Mouse (Mus musculus) limb, embryonic 11.5 days (tissue): ENCODE data around the gene Fbxo9. TPM values are rescaled to one million over a fixed set of nuclear protein-coding genes. Genes with fewer than 3 reads are reported as not detected.

Experiments used
- ATAC-seq: fragments of 200-750 bp; cut with Nextera tagmentation; 2 replicates; pipeline ENCODE4 v1.8.0; 2017; ENCODE audit warnings: low read depth; ENCODE audit not compliant: insufficient number of reproducible peaks, low FRiP score, low TSS enrichment
- DNase-seq: peaks from one replicate; pipeline ENCODE4 v3.0.0-alpha.2; 2015; ENCODE audit warnings: low spot score
- H3K27ac ChIP-seq: fragments of 300-500 bp; sonication (generic); replicated peaks from 2 replicates; pipeline ENCODE4 v1.5.1; 2014; ENCODE audit warnings: low read depth, mild to moderate bottlenecking, low read length
- H3K27me3 ChIP-seq: fragments of 300-500 bp; sonication (generic); 2 replicates; pipeline ENCODE4 v1.6.1; 2014; ENCODE audit warnings: mild to moderate bottlenecking, low read length, mixed read lengths; ENCODE audit not compliant: control insufficient read depth, insufficient read depth
- H3K36me3 ChIP-seq: fragments of 300-500 bp; sonication (generic); 2 replicates; pipeline ENCODE4 v1.6.1; 2014; ENCODE audit warnings: mild to moderate bottlenecking, low read length, moderate library complexity, mixed read lengths; ENCODE audit not compliant: control insufficient read depth, insufficient read depth
- H3K4me1 ChIP-seq: fragments of 300-500 bp; sonication (generic); 2 replicates; pipeline ENCODE4 v1.6.1; 2014; ENCODE audit warnings: low read length, mixed read lengths; ENCODE audit not compliant: control insufficient read depth, insufficient read depth
- H3K4me2 ChIP-seq: fragments of 300-500 bp; sonication (generic); 2 replicates; pipeline ENCODE4 v1.6.1; 2014; ENCODE audit warnings: low read depth, mild to moderate bottlenecking, moderate library complexity; ENCODE audit not compliant: severe bottlenecking
- H3K4me3 ChIP-seq: fragments of 300-500 bp; sonication (generic); 2 replicates; pipeline ENCODE4 v1.5.1; 2014; ENCODE audit warnings: low read depth, low read length
- H3K9ac ChIP-seq: fragments of 300-500 bp; sonication (generic); 2 replicates; pipeline ENCODE4 v1.6.1; 2014; ENCODE audit warnings: mild to moderate bottlenecking, low read length
- H3K9me3 ChIP-seq: fragments of 300-500 bp; sonication (generic); 2 replicates; pipeline ENCODE4 v1.6.1; 2016; ENCODE audit warnings: low read length; ENCODE audit not compliant: control insufficient read depth
- WGBS: fragments of 180-500 bp; shearing (Covaris S2); extraction: QIAGEN DNeasy Blood & Tissue Kit; methylation state at CpG from one replicate; pipeline ENCODE4 v1.1.7; 2014; 5-methylcytosine and 5-hydroxymethylcytosine counted together
- polyA plus RNA-seq: library from polyadenylated mRNA; unstranded; fragments of >200 nt; fragmentation: Nextera tagmentation; extraction: Ambion mirVana; gene quantifications from 2 replicates; pipeline ENCODE4 v1.2.1, GENCODE M21; 2014

Fbxo9 gene
- polyA plus RNA-seq, 1 experiment from 2014 or later = 31.9 TPM

DNA sequence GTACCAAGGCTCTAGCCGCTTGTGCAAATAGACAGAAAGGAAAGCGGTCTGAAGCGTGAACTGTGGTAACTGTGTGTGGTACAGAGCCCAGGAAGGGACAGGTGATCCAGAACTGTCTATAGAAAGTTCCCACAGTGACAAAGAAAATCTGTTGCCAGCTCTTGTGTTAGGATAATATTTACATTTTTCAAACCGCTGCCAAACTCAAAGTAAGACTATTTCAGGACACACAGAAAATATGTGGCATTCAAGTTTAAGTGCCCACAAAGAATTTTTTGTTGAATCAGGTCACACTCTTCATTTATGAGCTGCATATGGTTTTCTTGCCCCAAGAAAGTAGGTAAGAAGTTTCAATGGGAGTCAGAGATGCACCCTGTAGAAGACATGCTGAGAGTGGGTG, 75.9 kb downstream of the Fbxo9 start:
- no peak for ATAC-seq
- H3K4me3 ChIP-seq = no peak overlapping the region
- no peaks in the 10 kb centered on the region for H3K36me3 ChIP-seq
- H3K27me3 ChIP-seq = no peaks in the 10 kb centered on the region
- WGBS = 97% methylated on average over 4 of the region's 4 CpGs
- H3K9ac ChIP-seq = no peak overlapping the region
- no peaks in the 10 kb centered on the region for H3K9me3 ChIP-seq
- H3K4me2 ChIP-seq = no peak overlapping the region
- no peaks in the 10 kb centered on the region for H3K4me1 ChIP-seq
- no peak overlapping the region for H3K27ac ChIP-seq
- no peak for DNase-seq

Other genes with a start within 250 kb of the Fbxo9 start
- gene Elovl5, start 191.7 kb downstream of the Fbxo9 start, polyA plus RNA-seq = 90.8 and 96.0 TPM in 2 replicates
- gene Gcm1, start 57.1 kb downstream of the Fbxo9 start, polyA plus RNA-seq = 0.09 and 0.25 TPM in 2 replicates
- gene Ick, start 127 bp upstream of the Fbxo9 start, polyA plus RNA-seq = 42.7 and 47.5 TPM in 2 replicates
- 144 and 157 TPM in 2 replicates for gene Gsta4, start 73.7 kb upstream of the Fbxo9 start, polyA plus RNA-seq
- not detected in 2 replicates for gene Gsta1, start 121.6 kb upstream of the Fbxo9 start, polyA plus RNA-seq
- gene Gm3776, start 148.1 kb upstream of the Fbxo9 start, polyA plus RNA-seq = not detected in 2 replicates
- gene Gm10639, start 180.9 kb upstream of the Fbxo9 start, polyA plus RNA-seq = not detected in 2 replicates
- not detected in 2 replicates for gene Omt2a, start 205.7 kb upstream of the Fbxo9 start, polyA plus RNA-seq
- gene Omt2b, start 218.5 kb upstream of the Fbxo9 start, polyA plus RNA-seq = not detected in 2 replicates
- not detected in 2 replicates for gene Gsta2, start 246.7 kb upstream of the Fbxo9 start, polyA plus RNA-seq